Mouse (Mus musculus) G1E (cell line): ENCODE measurements around the gene Tbrg4. TPM values are rescaled to one million over a fixed set of nuclear protein-coding genes. Genes with fewer than 3 reads are reported as not detected.

Source experiments
- ATAC-seq: 2 replicates; pipeline ENCODE4 v1.8.0; 2016; ENCODE audit warnings: mild to moderate bottlenecking; ENCODE audit not compliant: insufficient number of reproducible peaks, poor library complexity, low FRiP score, severe bottlenecking; ENCODE audit errors: extremely low read depth
- DNase-seq: peaks from one replicate; pipeline ENCODE4 v3.0.0; 2012; ENCODE audit warnings: low spot score
- H3K27me3 ChIP-seq: 2 replicates; pipeline ENCODE4 v1.6.1; 2012; ENCODE audit warnings: mild to moderate bottlenecking, low read length, inconsistent platforms; ENCODE audit not compliant: insufficient read depth
- H3K36me3 ChIP-seq: replicated peaks from 2 replicates; pipeline ENCODE3; 2012; ENCODE audit warnings: mild to moderate bottlenecking, inconsistent platforms
- H3K4me1 ChIP-seq: 2 replicates; pipeline ENCODE4 v1.6.1; 2012; ENCODE audit warnings: low read depth, low read length, inconsistent platforms, mixed read lengths; ENCODE audit not compliant: insufficient read depth
- H3K4me3 ChIP-seq: 2 replicates; pipeline ENCODE4 v1.5.1; 2012; ENCODE audit warnings: low read depth, mild to moderate bottlenecking, inconsistent platforms, low read length, moderate library complexity, mixed read lengths
- H3K9me3 ChIP-seq: replicated peaks from 2 replicates; pipeline ENCODE4 v1.6.1; 2012; ENCODE audit warnings: inconsistent platforms
- CTCF ChIP-seq: IDR thresholded peaks from 2 replicates; pipeline ENCODE4 v1.5.1; 2012; ENCODE audit warnings: low read depth, low read length, inconsistent platforms, mixed read lengths
- GATA1 ChIP-seq: IDR thresholded peaks from 2 replicates; pipeline ENCODE4 v1.6.1; 2012; ENCODE audit warnings: borderline replicate concordance, low read length, inconsistent platforms, mixed read lengths
- GATA2 ChIP-seq: IDR thresholded peaks from 2 replicates; pipeline ENCODE4 v1.6.1; 2012; ENCODE audit warnings: low read depth, low read length, inconsistent platforms, borderline replicate concordance
- POLR2AphosphoS5 ChIP-seq: IDR thresholded peaks from 2 replicates; pipeline ENCODE4 v1.6.1; 2012; ENCODE audit warnings: low read depth, low read length, inconsistent platforms; ENCODE audit not compliant: insufficient replicate concordance
- TAL1 ChIP-seq: conservative IDR thresholded peaks from 2 replicates; pipeline ENCODE4 v1.6.1; 2012; ENCODE audit warnings: low read depth, low read length, inconsistent platforms, mixed read lengths
- polyA plus RNA-seq: library from polyadenylated mRNA; stranded (reverse); fragments of >175 nt; gene quantifications from 2 replicates; pipeline ENCODE4 v1.2.3, GENCODE M21; 2012
- total RNA-seq, 2 experiments: library from RNA; stranded (forward) in 1 of 2; stranded (reverse) in 1 of 2; fragments of 200-1000 nt in 1 of 2; fragments of >200 nt in 1 of 2; fragmentation: Nextera tagmentation in 1 of 2; gene quantifications; 2 replicates each; pipeline ENCODE4 v1.2.3; 2014 to 2017

The Tbrg4 gene
- total and polyA plus RNA-seq, 3 experiments = 30.0 to 218 (median 71.1) TPM

DNA sequence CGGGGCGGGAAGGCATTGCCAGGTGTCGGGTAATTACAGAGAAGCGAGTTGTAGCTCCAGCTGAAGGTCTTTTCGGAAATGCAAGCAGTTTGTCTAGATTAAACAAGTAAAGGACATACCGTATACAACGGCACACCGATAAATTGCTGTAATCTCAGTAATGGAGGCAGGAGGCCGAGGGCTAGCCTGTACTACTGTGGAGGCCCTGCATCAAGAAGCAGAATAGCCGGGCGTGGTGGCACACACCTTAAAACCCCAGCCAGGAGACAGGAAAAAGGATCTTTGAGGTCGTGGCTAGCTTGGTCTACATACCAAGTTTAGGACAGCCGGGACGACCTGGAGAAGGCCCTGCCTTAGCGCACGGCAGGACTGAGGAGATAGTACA is 513 bp upstream of the Tbrg4 start:
- Histone ChIP-seq H3K9me3 (no peaks in the 10 kb centered on the region), H3K4me3 (peak overlapping the region; percentile 87), H3K36me3 (peaks cover 41% of the 10 kb centered on the region), H3K27me3 (no peaks in the 10 kb centered on the region), H3K4me1 (peaks cover 54% of the 10 kb centered on the region)
- DNase-seq = no peak
- ATAC-seq = no peak
- TF ChIP-seq GATA1 (no peak), GATA2 (no peak), CTCF (no peak), TAL1 (no peak), POLR2AphosphoS5 (no peak)

DNA sequence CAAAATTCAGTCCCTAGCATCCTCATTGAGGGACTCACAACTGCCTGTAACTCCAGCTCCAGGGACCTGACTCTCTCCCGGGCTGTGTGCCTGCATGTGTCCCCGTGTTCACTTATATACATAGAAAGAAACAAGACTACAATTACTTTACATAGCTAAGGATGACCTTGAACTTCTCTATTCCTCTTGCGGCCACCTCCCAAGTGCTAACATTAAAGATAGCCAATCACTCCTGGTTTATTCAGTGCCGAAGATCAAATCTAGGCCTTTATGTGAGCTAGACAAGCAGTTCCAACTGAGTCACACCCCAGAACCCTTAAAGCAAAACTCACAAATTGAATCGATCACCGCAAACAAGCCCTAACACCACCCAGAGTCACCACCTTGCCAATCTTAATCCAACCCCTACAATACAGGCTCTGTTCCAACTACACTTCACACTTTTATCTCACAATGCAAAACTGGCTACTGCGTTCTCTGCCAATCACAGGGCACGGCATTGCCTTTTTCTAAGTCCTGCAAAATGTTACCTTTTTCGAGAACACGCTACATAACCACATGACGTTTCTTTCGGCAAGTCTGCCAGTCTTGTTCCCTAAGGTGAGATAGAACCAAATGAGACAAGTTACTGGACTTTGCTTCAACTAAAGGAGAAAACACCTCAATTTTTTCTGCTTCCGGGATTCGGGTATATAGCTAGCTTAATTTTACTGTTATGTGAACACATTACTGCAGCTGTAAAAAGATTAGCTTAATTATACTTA is 1.1 kb downstream of the Tbrg4 start:
- Histone ChIP-seq H3K36me3 (peaks cover 57% of the 10 kb centered on the region), H3K4me3 (peak overlapping the region; percentile 87), H3K4me1 (peaks cover 69% of the 10 kb centered on the region), H3K9me3 (no peaks in the 10 kb centered on the region), H3K27me3 (no peaks in the 10 kb centered on the region)
- DNase-seq (no peak), ATAC-seq (no peak)
- TF ChIP-seq GATA2 (no peak), TAL1 (no peak), GATA1 (no peak), CTCF (no peak), POLR2AphosphoS5 (no peak; the same call in 1 of the 2 replicates)

DNA sequence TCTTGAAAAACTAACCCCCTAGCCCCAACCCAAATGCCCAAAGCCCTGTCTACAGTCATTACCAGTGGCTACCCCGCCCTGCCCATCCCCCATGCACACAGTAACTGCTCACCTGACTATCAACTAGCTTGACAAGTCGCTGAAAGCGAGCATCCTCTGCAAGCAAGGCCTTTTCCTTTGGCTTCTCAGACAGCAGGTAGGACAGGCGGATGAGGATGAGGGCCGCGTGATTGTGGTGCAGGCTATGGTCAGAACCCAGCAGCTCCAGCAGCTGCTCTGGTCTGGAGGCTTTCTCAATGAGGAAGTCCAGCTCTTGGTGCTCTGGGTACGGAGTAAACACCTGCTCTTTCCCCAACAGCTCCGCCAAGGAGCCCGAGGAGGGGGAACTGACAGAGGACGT is 2.2 kb downstream of the Tbrg4 start:
- Histone ChIP-seq H3K4me1 (peaks cover 75% of the 10 kb centered on the region), H3K36me3 (peaks cover 65% of the 10 kb centered on the region), H3K4me3 (peak overlapping the region; percentile 87), H3K9me3 (no peaks in the 10 kb centered on the region), H3K27me3 (no peaks in the 10 kb centered on the region)
- TF ChIP-seq CTCF (no peak), GATA1 (no peak), TAL1 (no peak), GATA2 (no peak)
- no peak for ATAC-seq
- DNase-seq = no peak

DNA sequence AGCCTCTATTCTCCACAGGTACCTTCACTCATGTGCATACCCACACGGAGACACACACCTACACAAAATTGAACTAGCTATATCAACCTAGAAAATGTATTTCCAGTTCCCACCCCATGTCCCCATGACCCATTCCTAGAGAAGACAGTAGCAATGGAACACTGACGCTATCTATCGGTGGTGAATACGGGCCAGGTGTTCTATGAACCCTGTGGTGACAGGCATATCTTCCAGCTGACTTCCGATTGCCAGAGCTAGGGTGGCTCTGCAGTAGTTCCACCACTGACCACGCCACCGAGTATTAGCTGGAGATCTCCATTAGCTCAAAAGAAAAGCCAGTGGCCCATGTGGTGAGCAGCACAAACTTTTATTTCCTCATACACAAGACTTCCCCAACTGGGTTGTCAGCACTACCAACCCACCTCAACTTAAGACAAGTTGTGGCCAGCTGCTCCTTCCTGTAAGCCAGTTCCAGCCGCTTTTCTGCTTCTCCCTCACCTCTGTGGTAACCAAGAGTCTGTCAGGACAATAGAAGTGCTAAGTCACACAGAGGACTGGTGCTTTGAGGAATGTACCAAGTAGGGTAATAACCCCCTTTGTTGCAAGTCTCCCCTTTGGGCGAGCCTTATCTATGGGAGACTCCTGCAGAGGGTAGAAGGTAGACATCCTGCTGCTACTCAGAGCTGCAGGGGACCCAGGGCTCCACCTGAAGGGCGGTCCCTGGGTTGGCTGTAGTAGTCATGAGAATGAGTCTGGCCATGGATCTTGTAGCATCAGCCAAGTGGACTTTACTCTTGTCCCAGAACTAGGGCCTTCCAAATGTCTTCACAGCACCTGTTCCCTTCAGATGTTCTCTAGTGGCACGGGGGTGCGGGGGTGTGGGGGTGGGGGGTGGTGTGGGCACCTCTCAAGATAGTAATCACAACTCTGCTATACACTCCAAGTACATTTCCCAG is 10.3 kb downstream of the Tbrg4 start:
- TF ChIP-seq TAL1 = no peak
- TF ChIP-seq GATA1 = no peak
- no peak for TF ChIP-seq CTCF
- TF ChIP-seq POLR2AphosphoS5 = no peak
- TF ChIP-seq GATA2 = no peak
- Histone ChIP-seq H3K4me3 (no peak overlapping the region), H3K27me3 (no peaks in the 10 kb centered on the region), H3K9me3 (no peaks in the 10 kb centered on the region), H3K36me3 (peaks cover 98% of the 10 kb centered on the region), H3K4me1 (peaks cover 50% of the 10 kb centered on the region)
- ATAC-seq (0 out of 2 replicates have a peak, but pooled peaks have one; percentile 2), DNase-seq (no peak)

DNA sequence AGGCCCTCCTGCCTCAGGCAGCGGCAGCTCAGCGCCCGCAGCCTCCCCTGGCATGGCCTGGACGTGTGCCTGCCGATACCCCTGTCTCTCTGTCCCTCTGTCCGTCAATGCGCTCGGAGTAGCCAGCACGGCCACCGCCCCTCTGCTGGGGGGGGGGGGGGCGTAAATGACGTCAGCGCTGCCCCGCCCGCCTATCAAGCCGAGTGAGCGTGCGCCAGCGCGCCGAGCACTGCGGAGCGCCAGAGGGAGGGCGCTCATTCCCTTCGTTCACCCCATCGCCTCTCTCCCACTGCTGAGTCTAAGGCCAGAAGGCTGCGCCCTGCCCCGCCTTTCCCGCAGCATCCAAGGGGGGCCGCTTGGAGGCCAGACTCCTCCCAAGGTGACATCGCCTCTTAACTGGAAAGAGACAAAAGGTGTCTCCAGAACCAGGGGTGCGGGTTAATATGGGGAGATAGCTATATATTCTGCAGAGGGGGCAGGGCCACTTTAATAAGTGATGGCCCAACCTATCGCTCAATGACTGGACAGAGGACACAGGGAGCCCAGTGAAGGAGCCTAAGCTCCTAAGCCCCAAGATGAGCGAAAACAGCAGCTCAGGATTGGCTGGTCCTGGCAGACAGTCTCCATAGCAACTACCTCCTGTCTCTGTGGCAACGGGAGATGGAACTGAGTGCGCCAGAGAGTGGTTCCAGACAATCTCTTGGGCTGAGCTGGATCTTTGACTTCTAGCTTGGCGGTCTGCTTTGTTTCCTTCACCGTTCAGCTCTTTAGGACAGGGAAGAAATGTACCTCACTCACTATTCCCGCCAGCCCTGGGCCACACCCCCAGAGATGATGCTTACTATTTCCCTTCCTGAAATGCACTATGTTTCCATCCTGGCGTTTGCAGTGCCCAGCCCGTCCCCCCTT is 20.1 kb downstream of the Tbrg4 start, which contains the start of gene Nacad:
Gene Nacad (minus strand): TSS at position 563 of the 909 bp plus-strand sequence.
- DNase-seq (no peak), ATAC-seq (no peak; the same call in 1 of the 2 replicates)
- H3K27me3 ChIP-seq = peaks cover 56% of the 10 kb centered on the region
- TF ChIP-seq GATA2 = no peak
- no peak for TF ChIP-seq POLR2AphosphoS5
- no peak for TF ChIP-seq CTCF
- TF ChIP-seq TAL1 = no peak
- no peak for TF ChIP-seq GATA1
- peaks cover 33% of the 10 kb centered on the region for H3K4me1 ChIP-seq
- H3K36me3 ChIP-seq = peaks cover 27% of the 10 kb centered on the region
- H3K4me3 ChIP-seq = no peak within 1 kb of the TSS; the same call in 1 of the 2 replicates
- no peaks in the 10 kb centered on the region for H3K9me3 ChIP-seq
